Mouse (Mus musculus) lung, postnatal 0 days (tissue): Measurements from ENCODE around the gene Tspan8. TPM values are rescaled to one million over a fixed set of nuclear protein-coding genes. Genes with fewer than 3 reads are reported as not detected.
"Not testable (repeated sequence)": the region's sequence is repeated elsewhere in the genome, so short reads cannot be mapped to it uniquely, and the experiment has no call there.

Experiments used
- ATAC-seq: fragments of 200-750 bp; cut with Nextera tagmentation; 2 replicates; pipeline ENCODE4 v1.8.0; 2017; ENCODE audit warnings: moderate library complexity
- DNase-seq: peaks from one replicate; pipeline ENCODE4 v3.0.0-alpha.2; 2016; ENCODE audit warnings: low spot score
- H3K27ac ChIP-seq: fragments of 300-500 bp; sonication (generic); 2 replicates; pipeline ENCODE4 v1.5.1; 2014; ENCODE audit warnings: antibody characterized with exemption, mild to moderate bottlenecking, low read length, mixed read lengths
- H3K27me3 ChIP-seq: fragments of 300-500 bp; sonication (generic); replicated peaks from 2 replicates; pipeline ENCODE4 v1.6.1; 2014; ENCODE audit warnings: low read length, mixed read lengths; ENCODE audit not compliant: insufficient read depth
- H3K36me3 ChIP-seq: fragments of 300-500 bp; sonication (generic); 2 replicates; pipeline ENCODE4 v1.6.1; 2014; ENCODE audit warnings: low read length, mixed read lengths; ENCODE audit not compliant: insufficient read depth
- H3K4me1 ChIP-seq: fragments of 300-500 bp; sonication (generic); 2 replicates; pipeline ENCODE4 v1.6.1; 2014; ENCODE audit warnings: antibody characterized with exemption, low read depth, low read length, mixed read lengths; ENCODE audit not compliant: insufficient read depth
- H3K4me2 ChIP-seq: fragments of 300-500 bp; sonication (generic); replicated peaks from 2 replicates; pipeline ENCODE4 v1.6.1; 2014; ENCODE audit warnings: low read depth, mild to moderate bottlenecking, low read length, moderate library complexity, mixed read lengths
- H3K4me3 ChIP-seq: fragments of 300-500 bp; sonication (generic); 2 replicates; pipeline ENCODE4 v1.5.1; 2014; ENCODE audit warnings: low read depth, low read length
- H3K9ac ChIP-seq: fragments of 300-500 bp; sonication (generic); replicated peaks from 2 replicates; pipeline ENCODE4 v1.6.1; 2014; ENCODE audit warnings: low read depth, mild to moderate bottlenecking
- H3K9me3 ChIP-seq: fragments of 300-500 bp; sonication (generic); 2 replicates; pipeline ENCODE4 v1.6.1; 2016; ENCODE audit warnings: low read length, mixed read lengths
- CTCF ChIP-seq: IDR thresholded peaks from 2 replicates; pipeline ENCODE4 v1.5.1; 2016; ENCODE audit warnings: antibody characterized with exemption, mild to moderate bottlenecking
- EP300 ChIP-seq: IDR thresholded peaks from 2 replicates; pipeline ENCODE4 v1.6.1; 2016; ENCODE audit warnings: antibody characterized with exemption, mild to moderate bottlenecking, control low read depth
- WGBS: fragments of 180-500 bp; shearing (Covaris S2); extraction: QIAGEN DNeasy Blood & Tissue Kit; methylation state at CpG from one replicate; pipeline ENCODE4 v1.1.7; 2014; 5-methylcytosine and 5-hydroxymethylcytosine counted together
- polyA plus RNA-seq: library from polyadenylated mRNA; unstranded; fragments of >200 nt; fragmentation: Nextera tagmentation; extraction: Ambion mirVana; gene quantifications from 2 replicates; pipeline ENCODE4 v1.2.1, GENCODE M21; 2015

Gene Tspan8
- polyA plus RNA-seq, 1 experiment from 2014 or later, result 253 TPM

DNA sequence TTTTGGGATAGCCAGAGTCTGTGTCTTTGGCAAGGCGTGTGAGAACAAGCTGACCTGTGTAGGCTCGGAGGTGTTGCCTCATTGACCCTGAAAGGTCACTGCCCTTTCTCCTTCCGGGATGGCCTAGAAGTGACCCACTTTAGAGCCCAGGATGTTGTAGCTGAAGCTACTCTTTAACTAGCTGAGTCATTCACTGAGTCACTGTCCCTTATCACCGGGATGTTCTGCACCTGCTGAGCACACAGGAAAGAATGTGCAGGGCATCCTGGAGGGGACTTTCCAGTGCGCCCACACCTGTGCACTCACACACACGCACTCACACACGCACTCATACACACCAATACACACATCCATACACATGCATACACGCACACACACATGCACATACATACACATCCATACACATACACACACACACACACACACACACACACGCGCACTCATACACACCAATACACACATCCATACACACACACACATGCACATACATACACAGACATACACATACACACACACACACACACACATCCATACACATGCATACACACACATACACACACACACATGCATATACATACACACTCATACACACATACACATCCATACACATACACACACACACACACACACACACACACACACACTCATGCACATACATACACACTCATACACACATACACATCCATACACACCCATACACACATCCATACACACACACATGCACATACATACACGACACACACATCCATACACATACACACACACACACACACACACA lies 36.2 kb upstream of the Tspan8 start:
- Histone ChIP-seq H3K4me2 (no peak overlapping the region), H3K36me3 (no peaks in the 10 kb centered on the region), H3K27ac (no peak overlapping the region), H3K9me3 (no peaks in the 10 kb centered on the region), H3K4me3 (no peak overlapping the region), H3K27me3 (no peaks in the 10 kb centered on the region), H3K9ac (no peak overlapping the region), H3K4me1 (no peaks in the 10 kb centered on the region)
- ATAC-seq (no peak), DNase-seq (no peak)
- WGBS, result 73% methylated on average over 11 of the region's 11 CpGs
- TF ChIP-seq CTCF, result no peak
- no peak for TF ChIP-seq EP300

DNA sequence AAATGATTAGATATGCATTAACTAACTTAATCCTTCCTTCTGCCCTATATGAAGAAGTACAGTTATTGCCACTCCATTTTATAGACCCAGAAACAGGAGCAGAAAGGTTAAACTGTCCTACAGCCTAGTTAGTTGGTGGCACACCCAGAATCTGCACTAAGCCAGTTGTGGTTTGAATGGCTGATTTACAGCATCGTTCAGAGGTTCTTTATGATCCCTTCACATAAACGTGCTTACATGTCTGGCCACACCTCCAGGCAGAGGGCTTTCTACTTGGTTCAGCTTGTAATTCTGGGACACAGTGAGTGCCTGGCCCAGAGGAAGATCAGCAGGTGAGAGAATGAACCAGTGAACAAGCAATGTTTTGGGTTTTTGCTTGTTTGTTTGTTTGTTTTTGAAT lies 33.4 kb upstream of the Tspan8 start:
- H3K4me3 ChIP-seq, result no peak overlapping the region
- no peak overlapping the region for H3K27ac ChIP-seq
- WGBS, result 58% methylated on average over 2 of the region's 2 CpGs
- DNase-seq, result no peak
- no peaks in the 10 kb centered on the region for H3K27me3 ChIP-seq
- H3K4me2 ChIP-seq, result no peak overlapping the region
- no peaks in the 10 kb centered on the region for H3K36me3 ChIP-seq
- TF ChIP-seq CTCF, result no peak
- TF ChIP-seq EP300, result no peak
- ATAC-seq, result no peak
- no peak overlapping the region for H3K9ac ChIP-seq
- no peaks in the 10 kb centered on the region for H3K4me1 ChIP-seq
- H3K9me3 ChIP-seq, result no peaks in the 10 kb centered on the region

DNA sequence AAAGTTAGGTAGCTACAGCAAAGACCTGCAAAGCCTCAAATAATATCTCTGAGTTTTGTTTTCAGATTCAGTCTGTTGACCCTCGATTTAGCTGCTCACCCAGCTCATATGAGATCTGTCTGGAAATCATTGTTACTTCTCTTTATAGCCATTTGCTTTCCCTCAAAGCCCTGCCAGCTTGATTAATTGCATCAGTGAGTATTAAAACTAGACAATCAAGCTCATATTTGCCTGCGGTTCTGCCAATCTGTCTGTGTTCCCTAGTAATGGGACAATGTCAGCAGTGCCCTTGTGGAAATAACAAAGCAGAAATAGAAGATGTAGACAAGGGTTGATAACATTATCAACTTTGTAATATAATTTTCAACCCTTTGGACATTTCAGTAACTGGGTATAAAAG lies 25.8 kb upstream of the Tspan8 start:
- no peak overlapping the region for H3K27ac ChIP-seq
- ATAC-seq (no peak), DNase-seq (no peak)
- no peaks in the 10 kb centered on the region for H3K27me3 ChIP-seq
- H3K4me1 ChIP-seq, result no peaks in the 10 kb centered on the region
- no peaks in the 10 kb centered on the region for H3K9me3 ChIP-seq
- H3K36me3 ChIP-seq, result no peaks in the 10 kb centered on the region
- no peak overlapping the region for H3K9ac ChIP-seq
- H3K4me2 ChIP-seq, result no peak overlapping the region
- TF ChIP-seq EP300 (no peak), CTCF (no peak)
- no peak overlapping the region for H3K4me3 ChIP-seq
- 75% methylated on average over 2 of the region's 2 CpGs for WGBS

DNA sequence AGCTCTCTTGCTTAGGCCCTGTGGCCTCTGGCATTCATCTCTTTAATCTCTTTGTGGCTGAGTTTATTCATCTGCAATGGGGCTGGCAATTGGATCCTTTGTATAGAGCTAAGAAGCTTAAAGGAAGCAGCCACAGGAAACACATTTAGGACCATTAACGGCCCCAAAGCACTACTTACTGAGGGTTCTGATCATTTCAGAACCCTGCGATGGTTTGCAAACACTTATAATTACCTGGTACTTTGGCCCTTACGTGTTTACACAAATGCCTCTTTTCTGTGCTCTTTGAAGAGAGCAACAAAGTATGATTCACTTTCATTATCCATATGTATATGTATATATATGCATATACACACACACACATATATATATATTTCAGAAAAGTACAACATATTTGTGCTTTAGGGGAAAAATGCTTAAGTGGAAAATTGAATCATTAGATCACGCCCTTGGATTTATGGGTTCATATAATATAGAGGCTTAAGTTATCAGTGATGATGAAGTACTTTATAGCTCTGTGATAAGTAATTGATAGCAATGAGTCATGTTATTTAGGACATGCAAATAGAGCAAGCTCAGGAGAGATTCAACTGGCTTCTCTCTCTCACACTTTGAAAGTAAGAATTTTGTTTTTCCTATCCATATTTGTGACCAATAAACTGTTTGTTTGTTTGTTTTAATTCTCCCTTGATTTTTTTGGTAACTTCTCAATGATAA lies 20.4 kb upstream of the Tspan8 start:
- 68% methylated on average over 4 of the region's 4 CpGs for WGBS
- Histone ChIP-seq H3K27me3 (no peaks in the 10 kb centered on the region), H3K9ac (no peak overlapping the region), H3K4me2 (no peak overlapping the region), H3K4me1 (no peaks in the 10 kb centered on the region), H3K36me3 (no peaks in the 10 kb centered on the region), H3K4me3 (no peak overlapping the region), H3K9me3 (no peaks in the 10 kb centered on the region), H3K27ac (no peak overlapping the region)
- DNase-seq, result no peak
- TF ChIP-seq CTCF (no peak), EP300 (no peak)
- no peak for ATAC-seq

DNA sequence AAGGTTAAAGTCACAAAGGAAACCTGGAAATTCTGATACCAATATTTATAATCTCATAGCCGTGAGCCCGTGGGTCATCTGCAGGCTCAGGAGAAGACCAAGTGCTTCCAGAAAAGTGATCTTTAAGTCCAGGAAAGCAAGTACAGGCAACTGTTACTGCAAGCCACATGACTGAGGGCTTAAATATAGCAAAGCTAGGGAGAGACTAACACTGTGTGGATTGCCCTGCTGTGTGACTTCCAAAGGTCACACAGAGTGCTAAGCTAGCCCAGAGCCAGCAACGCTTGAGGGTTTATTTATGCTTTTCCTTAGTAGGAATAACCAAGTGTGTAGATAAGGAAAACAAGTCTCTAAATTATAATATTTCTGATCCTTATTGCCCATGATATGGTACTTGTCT lies 15.2 kb upstream of the Tspan8 start:
- TF ChIP-seq CTCF, result no peak
- TF ChIP-seq EP300, result no peak
- Histone ChIP-seq H3K4me3 (no peak overlapping the region), H3K9ac (no peak overlapping the region), H3K27ac (no peak overlapping the region), H3K4me2 (no peak overlapping the region), H3K9me3 (no peaks in the 10 kb centered on the region), H3K27me3 (no peaks in the 10 kb centered on the region), H3K4me1 (no peaks in the 10 kb centered on the region), H3K36me3 (no peaks in the 10 kb centered on the region)
- no peak for DNase-seq
- no peak for ATAC-seq
- 58% methylated on average over 3 of the region's 3 CpGs for WGBS

DNA sequence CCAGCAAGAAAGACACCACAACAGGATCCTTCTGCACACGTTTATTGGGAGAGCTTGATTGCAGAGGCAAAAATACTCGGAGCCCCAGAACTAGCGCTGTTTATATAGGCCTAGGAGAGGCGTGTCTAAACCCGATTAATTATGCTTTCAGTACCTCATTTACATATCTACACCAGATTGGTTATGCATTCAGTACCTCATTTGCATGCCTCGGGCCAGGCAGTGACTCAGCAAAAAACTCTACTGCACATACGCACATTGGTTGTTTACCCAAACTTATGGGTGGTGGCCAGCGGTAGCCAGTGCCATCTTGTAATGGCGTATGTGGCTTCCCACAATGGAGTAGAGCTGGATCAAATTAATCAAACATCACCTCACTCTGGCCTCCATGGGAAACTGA lies 13.6 kb upstream of the Tspan8 start:
- 90% methylated on average over 9 of the region's 9 CpGs for WGBS
- not testable (repeated sequence) for H3K4me3 ChIP-seq, DNase-seq

More for the DNA sequence above, 13.6 kb upstream of the Tspan8 start:
- H3K9ac ChIP-seq, H3K4me2 ChIP-seq, ATAC-seq, H3K36me3 ChIP-seq, H3K27ac ChIP-seq, H3K27me3 ChIP-seq, H3K9me3 ChIP-seq, H3K4me1 ChIP-seq: not testable (repeated sequence)
